Mouse (Mus musculus) limb, embryonic 13.5 days (tissue): Measurements from ENCODE around the gene Dcbld2. TPM values are rescaled to one million over a fixed set of nuclear protein-coding genes. Genes with fewer than 3 reads are reported as not detected.

Experiments used
- ATAC-seq: fragments of 200-750 bp; cut with Nextera tagmentation; 2 replicates; pipeline ENCODE4 v1.8.0; 2017; ENCODE audit warnings: low read depth, moderate number of reproducible peaks, moderate TSS enrichment; ENCODE audit not compliant: low FRiP score
- H3K27ac ChIP-seq: fragments of 300-500 bp; sonication (generic); 2 replicates; pipeline ENCODE4 v1.5.1; 2015; ENCODE audit warnings: inconsistent platforms, mild to moderate bottlenecking, moderate library complexity
- H3K27me3 ChIP-seq: fragments of 300-500 bp; sonication (generic); 2 replicates; pipeline ENCODE4 v1.6.1; 2015; ENCODE audit warnings: mild to moderate bottlenecking, inconsistent platforms
- H3K36me3 ChIP-seq: fragments of 300-500 bp; sonication (generic); 2 replicates; pipeline ENCODE4 v1.6.1; 2015; ENCODE audit warnings: inconsistent platforms, mild to moderate bottlenecking, moderate library complexity
- H3K4me1 ChIP-seq: fragments of 300-500 bp; sonication (generic); 2 replicates; pipeline ENCODE4 v1.6.1; 2015; ENCODE audit warnings: inconsistent platforms
- H3K4me2 ChIP-seq: fragments of 300-500 bp; sonication (generic); replicated peaks from 2 replicates; pipeline ENCODE4 v1.6.1; 2015; ENCODE audit warnings: inconsistent platforms, mild to moderate bottlenecking, moderate library complexity
- H3K4me3 ChIP-seq: fragments of 300-500 bp; sonication (generic); 2 replicates; pipeline ENCODE4 v1.5.1; 2015; ENCODE audit warnings: moderate library complexity, mild to moderate bottlenecking, inconsistent platforms
- H3K9ac ChIP-seq: fragments of 300-500 bp; sonication (generic); 2 replicates; pipeline ENCODE4 v1.6.1; 2015; ENCODE audit warnings: mild to moderate bottlenecking, inconsistent platforms
- H3K9me3 ChIP-seq: fragments of 300-500 bp; sonication (generic); 2 replicates; pipeline ENCODE4 v1.6.1; 2016; ENCODE audit warnings: inconsistent platforms
- WGBS: fragments of 180-500 bp; shearing (Covaris S2); methylation state at CpG from one replicate; pipeline ENCODE4 v1.1.7; 2015; 5-methylcytosine and 5-hydroxymethylcytosine counted together
- polyA plus RNA-seq: library from polyadenylated mRNA; unstranded; fragments of >200 nt; fragmentation: Nextera tagmentation; extraction: Ambion mirVana; gene quantifications from 2 replicates; pipeline ENCODE4 v1.2.1, GENCODE M21; 2015

The Dcbld2 gene
- 5.5 and 5.6 TPM in 2 replicates for polyA plus RNA-seq

GRCm38 (mm10) chr16:58408062-58408486, at the start of gene Dcbld2:
TSS of gene Dcbld2 (plus strand) at chr16:58408443.
- peak; percentile 100 for ATAC-seq
- Histone ChIP-seq H3K4me3 (peak within 1 kb of the TSS; percentile 91), H3K27ac (peak within 1 kb of the TSS; percentile 83), H3K9ac (peak within 1 kb of the TSS; percentile 89), H3K27me3 (no peaks in the 10 kb centered on the region), H3K4me1 (peaks cover 14% of the 10 kb centered on the region), H3K36me3 (no peaks in the 10 kb centered on the region), H3K9me3 (no peaks in the 10 kb centered on the region), H3K4me2 (peak within 1 kb of the TSS; percentile 75)
- WGBS = under 1% methylated on average over 28 of the region's 32 CpGs

GRCm38 (mm10) chr16:58377170-58377569, 31.1 kb upstream of the Dcbld2 start:
- H3K27me3 ChIP-seq = no peaks in the 10 kb centered on the region
- H3K4me2 ChIP-seq = no peak overlapping the region
- H3K4me1 ChIP-seq = no peaks in the 10 kb centered on the region
- WGBS = 32% methylated on average over 1 of the region's 1 CpGs
- H3K27ac ChIP-seq = no peak overlapping the region
- H3K4me3 ChIP-seq = no peak overlapping the region
- no peaks in the 10 kb centered on the region for H3K9me3 ChIP-seq
- H3K36me3 ChIP-seq = no peaks in the 10 kb centered on the region
- no peak overlapping the region for H3K9ac ChIP-seq
- ATAC-seq = no peak

- Histone ChIP-seq H3K9me3 (no peaks in the 10 kb centered on the region), H3K9ac (no peak overlapping the region), H3K4me3 (no peak overlapping the region), H3K4me2 (no peak overlapping the region), H3K4me1 (no peaks in the 10 kb centered on the region), H3K27me3 (no peaks in the 10 kb centered on the region), H3K36me3 (no peaks in the 10 kb centered on the region), H3K27ac (no peak overlapping the region)
- ATAC-seq = no peak
- WGBS = 54% methylated on average over 13 of the region's 13 CpGs
Observed at GRCm38 (mm10) chr16:58377756-58378503, 30.3 kb upstream of the Dcbld2 start.

- Histone ChIP-seq H3K4me1 (no peaks in the 10 kb centered on the region), H3K36me3 (no peaks in the 10 kb centered on the region), H3K4me2 (no peak overlapping the region), H3K27ac (no peak overlapping the region), H3K9ac (no peak overlapping the region), H3K9me3 (no peaks in the 10 kb centered on the region), H3K4me3 (no peak overlapping the region), H3K27me3 (no peaks in the 10 kb centered on the region)
- ATAC-seq = no peak
- 82% methylated on average over 4 of the region's 4 CpGs for WGBS
Observed at GRCm38 (mm10) chr16:58386241-58386757, 21.9 kb upstream of the Dcbld2 start.

GRCm38 (mm10) chr16:58389143-58389755, 19.0 kb upstream of the Dcbld2 start:
- no peaks in the 10 kb centered on the region for H3K27me3 ChIP-seq

GRCm38 (mm10) chr16:58393036-58393435, 15.2 kb upstream of the Dcbld2 start:
- ATAC-seq = no peak
- Histone ChIP-seq H3K4me1 (no peaks in the 10 kb centered on the region), H3K9me3 (no peaks in the 10 kb centered on the region), H3K36me3 (no peaks in the 10 kb centered on the region), H3K4me2 (no peak overlapping the region), H3K9ac (no peak overlapping the region), H3K4me3 (no peak overlapping the region), H3K27me3 (no peaks in the 10 kb centered on the region), H3K27ac (no peak overlapping the region)
- WGBS = 71% methylated on average over 3 of the region's 3 CpGs

More at GRCm38 (mm10) chr16:58389143-58389755, 19.0 kb upstream of the Dcbld2 start:
- no peak for ATAC-seq
- Histone ChIP-seq H3K9ac (no peak overlapping the region), H3K4me3 (no peak overlapping the region), H3K4me1 (no peaks in the 10 kb centered on the region), H3K4me2 (no peak overlapping the region), H3K9me3 (no peaks in the 10 kb centered on the region), H3K27ac (no peak overlapping the region), H3K36me3 (no peaks in the 10 kb centered on the region)
- WGBS = 62% methylated on average over 7 of the region's 7 CpGs

- Histone ChIP-seq H3K4me2 (no peak overlapping the region), H3K36me3 (no peaks in the 10 kb centered on the region), H3K4me1 (no peaks in the 10 kb centered on the region), H3K27ac (no peak overlapping the region), H3K9ac (no peak overlapping the region), H3K4me3 (no peak overlapping the region), H3K9me3 (no peaks in the 10 kb centered on the region), H3K27me3 (no peaks in the 10 kb centered on the region)
- WGBS = 75% methylated on average over 5 of the region's 5 CpGs
- ATAC-seq = no peak
Observed at GRCm38 (mm10) chr16:58394156-58394555, 14.1 kb upstream of the Dcbld2 start.

GRCm38 (mm10) chr16:58398604-58399003, 9.6 kb upstream of the Dcbld2 start:
- no peak overlapping the region for H3K27ac ChIP-seq
- H3K4me3 ChIP-seq = no peak overlapping the region
- ATAC-seq = no peak
- H3K4me1 ChIP-seq = no peaks in the 10 kb centered on the region
- H3K9ac ChIP-seq = no peak overlapping the region
- WGBS = 80% methylated on average over 3 of the region's 3 CpGs
- no peaks in the 10 kb centered on the region for H3K27me3 ChIP-seq
- no peak overlapping the region for H3K4me2 ChIP-seq
- no peaks in the 10 kb centered on the region for H3K9me3 ChIP-seq
- H3K36me3 ChIP-seq = no peaks in the 10 kb centered on the region

GRCm38 (mm10) chr16:58401079-58401478, 7.2 kb upstream of the Dcbld2 start:
- H3K36me3 ChIP-seq = no peaks in the 10 kb centered on the region
- no peak overlapping the region for H3K4me3 ChIP-seq
- ATAC-seq = no peak
- H3K4me2 ChIP-seq = no peak overlapping the region
- no peak overlapping the region for H3K27ac ChIP-seq
- H3K4me1 ChIP-seq = no peaks in the 10 kb centered on the region
- no peaks in the 10 kb centered on the region for H3K9me3 ChIP-seq
- no peaks in the 10 kb centered on the region for H3K27me3 ChIP-seq
- WGBS = 89% methylated on average over 2 of the region's 2 CpGs
- H3K9ac ChIP-seq = no peak overlapping the region

- Histone ChIP-seq H3K4me2 (no peak overlapping the region), H3K27ac (no peak overlapping the region), H3K36me3 (no peaks in the 10 kb centered on the region), H3K9me3 (no peaks in the 10 kb centered on the region), H3K4me3 (no peak overlapping the region), H3K4me1 (peaks cover 10% of the 10 kb centered on the region), H3K9ac (no peak overlapping the region), H3K27me3 (no peaks in the 10 kb centered on the region)
- 13% methylated on average over 7 of the region's 7 CpGs for WGBS
- no peak for ATAC-seq
Observed at GRCm38 (mm10) chr16:58404665-58405064, 3.6 kb upstream of the Dcbld2 start.

- Histone ChIP-seq H3K36me3 (no peaks in the 10 kb centered on the region), H3K27ac (no peak overlapping the region), H3K27me3 (no peaks in the 10 kb centered on the region), H3K4me1 (peaks cover 14% of the 10 kb centered on the region), H3K9me3 (no peaks in the 10 kb centered on the region), H3K4me2 (no peak overlapping the region), H3K9ac (no peak overlapping the region), H3K4me3 (no peak overlapping the region)
- 83% methylated on average over 4 of the region's 4 CpGs for WGBS
- no peak for ATAC-seq
Observed at GRCm38 (mm10) chr16:58405271-58405670, 3.0 kb upstream of the Dcbld2 start.

GRCm38 (mm10) chr16:58408487-58409281, 441 bp downstream of the Dcbld2 start:
- H3K9ac ChIP-seq = peak overlapping the region; percentile 89
- H3K27me3 ChIP-seq = no peaks in the 10 kb centered on the region
- peak overlapping the region; percentile 83 for H3K27ac ChIP-seq
- no peaks in the 10 kb centered on the region for H3K9me3 ChIP-seq
- H3K36me3 ChIP-seq = no peaks in the 10 kb centered on the region
- under 1% methylated on average over 44 of the region's 89 CpGs for WGBS
- peak; percentile 46 for ATAC-seq
- peak overlapping the region; percentile 75 for H3K4me2 ChIP-seq
- H3K4me1 ChIP-seq = peaks cover 19% of the 10 kb centered on the region
- peak overlapping the region; percentile 91 for H3K4me3 ChIP-seq
